ENCODE assay signal across 8 mouse cellular contexts in genomic region chr5:77407341-77408298, GRCm38 (mm10). TPM values are rescaled to one million over a fixed set of nuclear protein-coding genes. Genes with fewer than 3 reads are reported as not detected.
DNase-seq lines count a peak whose midpoint lies in the region; ATAC-seq lines count a peak whose summit lies in the region.

Igfbp7 (minus strand) TSS chr5:77408041.

- H3K27ac ChIP-seq in embryonic facial prominence, embryonic 10.5 days (replicated peaks) = peak within 1 kb of the TSS; percentile 71
- peak within 1 kb of the TSS; percentile 65 for H3K27ac ChIP-seq in intestine, embryonic 16.5 days (ENCODE audit: low read length)

- WGBS in embryonic facial prominence, embryonic 10.5 days = 4% methylated on average over 101 of the region's 101 CpGs
- WGBS in intestine, embryonic 16.5 days = 4% methylated on average over 90 of the region's 101 CpGs

- ATAC-seq in granulocyte monocyte progenitor cell, adult 5-6 weeks (replicated peaks; ENCODE audit: poor library complexity, severe bottlenecking) = peak; percentile 95
- ATAC-seq in intestine, embryonic 16.5 days = peak; percentile 94

- peak within 1 kb of the TSS; percentile 72 for H3K9ac ChIP-seq in intestine, embryonic 16.5 days (ENCODE audit: low read depth, low read length)

- no peaks in the 10 kb centered on the region for H3K36me3 ChIP-seq in embryonic facial prominence, embryonic 10.5 days (replicated peaks)
- H3K36me3 ChIP-seq in intestine, embryonic 16.5 days (ENCODE audit: control insufficient read depth, insufficient read depth, low read length) = no peaks in the 10 kb centered on the region

- 0 out of 2 replicates have a peak, but pooled peaks cover 2% of the 10 kb centered on the region for H3K9me3 ChIP-seq in embryonic facial prominence, embryonic 10.5 days
- H3K9me3 ChIP-seq in intestine, embryonic 16.5 days (ENCODE audit: control insufficient read depth, low read length) = no peaks in the 10 kb centered on the region

- peak; percentile 82 to 88 for DNase-seq in adrenal gland, adult 18-20 months (ENCODE audit: low spot score in 2 of 2)
- peak; percentile 86 for DNase-seq in embryonic facial prominence, embryonic 10.5 days (ENCODE audit: low spot score)
- peak; percentile 65 for DNase-seq in left cerebral cortex, postnatal 36 days (ENCODE audit: low spot score in 2 of 2)
- DNase-seq in mesoderm, embryonic 11.5 days (ENCODE audit: low read depth, low spot score) = peak; percentile 69
- DNase-seq in right cerebral cortex, postnatal 4 days = peak; percentile 70
- DNase-seq in c-Kit-positive CD71-positive TER-119-positive erythroid progenitor cells, embryonic 14.5 days (ENCODE audit: low spot score) = no peak

- H3K27me3 ChIP-seq in embryonic facial prominence, embryonic 10.5 days (replicated peaks; ENCODE audit: low read depth, poor library complexity, severe bottlenecking) = peaks cover 48% of the 10 kb centered on the region
- no peaks in the 10 kb centered on the region; the same call in 1 of the 2 replicates for H3K27me3 ChIP-seq in intestine, embryonic 16.5 days (replicated peaks; ENCODE audit: control insufficient read depth, insufficient read depth, low read length)

- peaks cover 10% of the 10 kb centered on the region for H3K4me1 ChIP-seq in embryonic facial prominence, embryonic 10.5 days
- no peaks in the 10 kb centered on the region for H3K4me1 ChIP-seq in intestine, embryonic 16.5 days (ENCODE audit: control insufficient read depth, insufficient read depth, low read length)

- H3K4me2 ChIP-seq in intestine, embryonic 16.5 days (ENCODE audit: low read depth, low read length) = peak within 1 kb of the TSS; percentile 97

- intact Hi-C loops in left cerebral cortex, postnatal 36 days (cut with DNase I) = loop anchor here (5.0 kb wide), 1 partner anchor 50 kb away; no protein-coding TSS in a partner anchor

- H3K4me3 ChIP-seq in embryonic facial prominence, embryonic 10.5 days = peak within 1 kb of the TSS; percentile 64
- peak within 1 kb of the TSS; percentile 67 for H3K4me3 ChIP-seq in intestine, embryonic 16.5 days (ENCODE audit: low read length)

RNA-seq across cellular contexts. Expression of gene Igfbp7, which starts in this region (rescaled TPM):
- 100 to 1,000 TPM; 513 to 592 TPM for total RNA-seq in adrenal gland, adult 18-20 months (2021)
- polyA plus RNA-seq in embryonic facial prominence, embryonic 10.5 days (2016; fragmentation: Nextera tagmentation; extraction: Ambion mirVana) = 4.4 and 4.9 TPM in 2 replicates
- total RNA-seq in granulocyte monocyte progenitor cell, adult 5-6 weeks (2014; fragmentation: Nextera tagmentation) = 4.6 TPM in 1 of 2 replicates, not detected in the other
- total RNA-seq in granulocyte monocyte progenitor cell, adult 5-6 weeks (2017) = 1.4 TPM in 1 of 2 replicates, not detected in the other
- polyA plus RNA-seq in intestine, embryonic 16.5 days (2015; fragmentation: Nextera tagmentation; extraction: Ambion mirVana) = 85.2 and 109 TPM in 2 replicates
- 10 to 100 TPM; 45.1 to 48.4 TPM for total RNA-seq in left cerebral cortex, postnatal 36 days (2021)

Comparison
In these comparisons a context has a peak if more than half of its experiments do, and no peak if none do; other contexts are left out.
1. RNA of gene Igfbp7 (total RNA-seq): 513 to 592 TPM in adrenal gland, adult 18-20 months; 45.1 to 48.4 TPM in left cerebral cortex, postnatal 36 days and 1.4 to 4.6 TPM in granulocyte monocyte progenitor cell, adult 5-6 weeks; every median in the first group is over 10 times any median in the second.
2. RNA of gene Igfbp7 (polyA plus RNA-seq): 85.2 to 109 TPM in intestine, embryonic 16.5 days; 4.4 to 4.9 TPM in embryonic facial prominence, embryonic 10.5 days; every median in the first group is over 10 times any median in the second.